Mouse (Mus musculus): Measurements from ENCODE around the gene Spaca6.
"Not testable (repeated sequence)": the region's sequence is repeated elsewhere in the genome, so short reads cannot be mapped to it uniquely, and the experiment has no call there.

The Spaca6 gene

GRCm38 (mm10) chr17:17844606-17845005 is 17.6 kb downstream of the Spaca6 start:
- not testable (repeated sequence) for DNase-seq

- DNase-seq: peak in 1 of 2 experiments; percentile 39
These were observed 18.4 kb downstream of the Spaca6 start for GRCm38 (mm10) chr17:17845187-17846027.

- no peak for DNase-seq
These were observed 22.0 kb downstream of the Spaca6 start for GRCm38 (mm10) chr17:17848988-17849387.

- DNase-seq: no peak
These were observed 23.2 kb downstream of the Spaca6 start for GRCm38 (mm10) chr17:17849906-17850712.

DNA sequence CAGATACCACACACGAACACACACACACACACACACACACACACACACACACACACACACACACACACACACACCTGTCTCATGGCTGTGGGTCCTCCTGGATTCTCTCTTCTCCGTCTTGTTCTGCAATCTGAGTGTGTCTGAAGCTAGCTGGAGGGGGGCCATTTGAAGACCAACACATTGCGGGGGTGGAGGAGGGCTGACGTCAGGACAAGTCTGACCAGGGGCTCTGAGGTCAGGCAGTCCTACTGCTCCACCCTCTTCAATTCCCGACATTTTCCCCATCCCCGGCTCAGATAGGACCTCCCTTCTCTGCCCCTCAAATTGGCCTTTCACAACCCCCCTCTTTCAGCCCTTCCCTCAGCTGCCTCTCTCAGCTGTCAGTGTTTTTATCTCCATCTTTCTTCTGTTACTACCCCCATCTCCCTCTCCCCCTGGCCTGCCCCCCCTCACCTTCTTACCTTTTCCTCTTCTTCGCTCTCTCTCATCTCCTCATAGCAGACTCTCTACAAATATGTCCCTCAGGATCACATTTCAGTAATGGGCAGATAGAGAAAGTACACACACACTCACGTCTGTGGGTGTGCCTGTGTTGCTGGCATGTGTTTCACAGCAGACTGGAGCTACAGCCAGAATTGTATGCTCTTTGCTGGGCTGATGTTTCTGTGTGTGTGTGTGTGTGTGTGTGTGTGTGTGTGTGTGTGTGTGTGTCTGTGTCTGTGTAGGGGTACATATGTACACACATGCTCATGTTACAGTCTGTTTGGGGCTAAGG is 28.3 kb downstream of the Spaca6 start, which contains the start of gene Has1:
TSS of gene Has1 (minus strand) at position 142 of the 775 bp plus-strand sequence.
- no peak for DNase-seq

GRCm38 (mm10) chr17:17856612-17857011 is 29.7 kb downstream of the Spaca6 start:
- DNase-seq: no peak

DNA sequence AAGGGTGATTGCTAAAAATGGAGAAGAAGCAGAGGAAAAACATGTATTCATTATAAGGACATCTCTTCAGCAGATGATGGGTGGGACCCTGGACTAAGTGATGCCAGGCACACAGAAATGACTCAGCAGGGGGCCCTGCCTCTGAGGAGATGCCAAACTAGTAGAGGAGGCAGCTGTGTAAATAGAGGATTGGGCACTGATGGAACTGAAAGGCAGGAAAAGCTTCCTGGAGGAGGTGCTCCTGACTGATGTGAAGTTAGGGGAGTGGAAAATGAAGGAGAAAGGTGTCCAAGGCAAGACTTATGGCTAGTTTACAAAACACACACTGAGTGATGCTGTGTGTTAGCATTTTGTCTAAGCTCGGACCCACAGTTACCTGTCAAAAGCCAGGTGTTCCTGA is 30.5 kb downstream of the Spaca6 start:
- no peak for DNase-seq

DNA sequence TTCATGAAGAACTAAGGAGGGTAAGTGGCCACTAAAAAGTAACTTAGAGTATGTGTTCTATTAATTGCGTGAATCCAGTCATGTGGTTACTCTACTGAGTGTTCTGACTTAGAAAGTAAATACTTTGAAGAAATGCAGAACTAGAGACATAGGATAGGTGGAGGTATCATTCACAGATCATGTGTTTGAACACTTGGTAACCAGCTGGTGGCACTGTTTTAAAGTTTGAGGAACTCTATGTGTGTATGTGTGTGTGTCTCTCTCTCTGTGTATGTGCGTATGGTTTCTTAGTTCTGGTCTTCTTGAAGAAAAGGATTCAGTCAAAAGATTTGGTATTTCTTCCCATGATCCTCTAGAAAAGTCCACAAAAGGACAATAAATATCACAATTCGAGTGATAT is 33.2 kb downstream of the Spaca6 start:
- DNase-seq: no peak

GRCm38 (mm10) chr17:17862360-17862759 is 35.4 kb downstream of the Spaca6 start:
- no peak for DNase-seq

DNA sequence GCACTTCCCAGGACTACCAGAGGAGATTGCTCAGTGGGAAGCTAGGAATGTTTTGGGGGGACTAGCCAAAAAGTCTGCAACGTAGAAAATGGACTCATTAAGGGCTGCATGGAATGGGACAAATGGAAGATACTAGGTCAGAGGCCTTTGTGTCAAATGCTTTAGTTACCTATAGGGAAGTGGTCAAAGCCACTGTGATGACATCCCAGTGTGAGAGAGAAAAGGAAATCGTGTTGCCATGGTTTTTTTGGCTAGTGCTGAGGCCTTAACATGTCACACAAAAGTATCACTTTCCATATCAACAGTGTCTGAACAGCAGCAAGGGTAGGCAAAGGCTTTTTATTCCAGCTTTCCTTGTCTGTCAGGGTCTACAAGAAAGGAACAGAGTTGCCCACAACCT is 38.2 kb downstream of the Spaca6 start:
- no peak for DNase-seq

DNA sequence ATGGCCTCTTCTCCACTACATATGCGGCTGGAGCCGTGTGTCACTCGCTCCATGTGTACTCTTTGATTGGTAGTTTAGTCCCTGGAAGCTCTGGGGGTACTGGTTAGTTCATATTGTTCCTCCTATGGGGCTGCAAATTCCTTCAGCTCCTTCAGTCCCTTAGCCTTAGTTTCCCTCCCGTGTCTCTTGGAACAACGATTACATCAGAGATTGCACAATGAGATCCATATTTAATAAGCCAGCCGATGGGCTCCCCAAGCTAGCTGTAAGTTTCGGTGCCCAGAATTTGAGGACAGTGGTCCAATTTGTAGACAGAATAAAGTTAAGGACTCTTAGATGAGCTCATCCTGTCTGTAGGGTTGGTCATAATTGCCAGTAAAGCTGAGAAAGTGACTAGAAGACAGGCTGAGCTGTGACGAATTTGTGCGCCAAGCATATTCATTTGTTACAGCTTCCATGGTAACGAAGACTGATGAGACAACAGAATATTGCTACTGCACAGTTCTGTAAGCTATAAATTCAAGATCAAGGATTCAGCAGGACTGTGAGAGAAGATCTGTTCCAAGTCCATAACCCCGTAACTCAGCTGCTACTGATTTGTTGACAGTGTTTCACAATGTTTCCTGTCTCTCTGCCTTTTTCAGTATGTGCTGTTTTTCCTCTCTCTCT is 40.0 kb downstream of the Spaca6 start:
- no peak for DNase-seq

DNA sequence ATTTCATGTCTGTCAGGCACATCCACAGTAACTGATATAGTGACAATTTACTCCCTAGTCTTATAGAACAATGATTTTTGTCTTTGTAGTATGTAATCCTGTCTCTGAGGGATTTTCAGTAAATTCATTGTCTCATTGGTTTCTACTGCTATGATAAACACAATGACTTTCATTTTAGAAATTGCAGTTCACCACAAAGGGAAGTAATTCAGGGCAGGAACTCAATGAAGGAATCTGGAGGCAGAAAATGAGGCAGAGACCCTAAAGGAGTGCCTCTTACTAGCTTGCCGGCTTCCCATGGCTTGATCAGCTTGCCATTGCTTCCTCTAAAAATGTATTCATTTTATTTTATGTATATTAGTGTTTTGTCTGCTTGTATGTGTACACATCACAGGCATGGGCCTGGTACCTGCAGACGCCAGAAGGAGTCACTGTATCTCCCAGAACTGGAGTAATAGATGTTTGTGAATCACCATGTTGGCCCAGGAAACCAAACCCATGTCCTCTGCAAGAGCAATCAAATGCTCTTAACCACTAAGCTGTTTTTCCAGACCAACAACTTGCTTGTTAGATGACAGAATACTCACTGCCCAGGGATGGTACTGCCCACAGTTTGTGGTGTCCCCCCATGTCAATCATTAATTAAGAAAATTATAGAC is 44.1 kb downstream of the Spaca6 start:
- DNase-seq: no peak

GRCm38 (mm10) chr17:17871697-17872096 is 44.7 kb downstream of the Spaca6 start:
- no peak for DNase-seq

DNA sequence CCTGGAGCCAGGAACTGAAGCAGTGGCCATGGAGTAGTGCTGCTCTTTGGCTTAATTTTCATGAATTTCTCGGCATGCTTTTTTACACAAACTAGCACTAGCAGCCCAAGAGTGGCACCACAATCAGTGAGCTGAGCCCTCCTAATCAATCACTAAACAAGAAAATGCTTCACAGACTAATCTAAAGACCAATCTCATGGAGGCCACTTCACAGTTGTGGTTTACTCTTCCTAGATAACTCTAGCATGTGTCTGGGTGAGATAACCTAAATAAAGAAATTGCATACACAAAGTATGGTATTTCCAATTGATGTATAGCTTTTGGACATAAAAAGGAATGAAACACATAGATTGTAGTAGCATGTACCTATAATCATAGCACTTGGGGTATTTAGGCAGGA is 52.4 kb downstream of the Spaca6 start:
- no peak for DNase-seq

DNA sequence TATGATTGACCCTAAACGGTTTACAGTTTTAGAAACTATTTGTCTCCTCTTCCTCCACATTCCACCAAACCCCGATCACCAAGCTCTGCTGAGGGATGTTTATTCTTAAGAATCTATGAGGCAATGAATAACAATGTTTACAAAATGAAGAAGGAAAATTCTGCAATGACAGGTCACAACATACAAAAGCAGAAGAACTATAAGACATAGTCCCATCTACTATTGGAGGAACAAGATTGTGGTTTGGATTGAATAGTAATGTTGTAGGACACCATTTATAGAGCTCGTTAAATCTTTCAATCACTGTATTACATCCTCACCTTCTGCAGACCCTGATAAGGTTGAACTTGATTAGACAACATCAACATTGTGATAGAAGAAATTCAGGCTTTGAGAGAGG is 55.7 kb downstream of the Spaca6 start:
- no peak for DNase-seq

- no peak for DNase-seq
These were observed 56.9 kb downstream of the Spaca6 start, which contains the start of gene Fpr1 for GRCm38 (mm10) chr17:17883840-17884239. Gene Fpr1 (minus strand): TSS chr17:17883940.

- DNase-seq: no peak
These were observed 60.9 kb downstream of the Spaca6 start, which contains the start of the genes Fpr2 and Fpr3 for GRCm38 (mm10) chr17:17887774-17888248. Gene Fpr2 (plus strand): TSS chr17:17887824. Gene Fpr3 (plus strand): TSS chr17:17887852.

- no peak for DNase-seq
These were observed 62.9 kb downstream of the Spaca6 start for GRCm38 (mm10) chr17:17889732-17890425.

All from cerebellum, adult 18-20 months (tissue).